Mouse (Mus musculus) E14TG2a.4 (cell line): ENCODE data around the gene Fut11.

Source experiments
- CTCF ChIP-seq: conservative IDR thresholded peaks from 2 replicates; pipeline ENCODE4 v1.5.1; 2014; ENCODE audit warnings: low read length
- NANOG ChIP-seq: IDR thresholded peaks from 2 replicates; pipeline ENCODE4 v1.6.1; 2014; ENCODE audit warnings: borderline replicate concordance, low read length, mixed read lengths
- POU5F1 ChIP-seq: IDR thresholded peaks from 2 replicates; pipeline ENCODE4 v1.6.1; 2014; ENCODE audit warnings: low read length, borderline replicate concordance

DNA sequence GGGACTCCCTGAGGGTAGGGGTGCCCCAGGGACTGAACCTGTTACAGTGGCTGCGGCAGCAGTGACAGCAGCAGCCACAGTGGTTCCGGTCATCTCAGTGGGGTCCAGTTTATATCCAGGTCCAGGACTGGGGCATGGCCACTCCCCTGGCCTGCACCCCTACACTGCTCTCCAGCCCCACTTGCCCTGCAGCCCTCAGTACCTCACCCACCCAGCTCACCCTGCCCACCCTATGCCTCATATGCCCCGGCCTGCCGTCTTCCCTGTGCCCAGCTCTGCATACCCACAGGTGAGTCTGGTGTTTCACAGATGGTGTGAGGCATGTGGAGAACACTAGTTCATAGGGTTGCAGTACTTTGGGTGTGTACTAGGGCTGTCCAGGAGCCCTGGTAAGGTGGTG lies 26.6 kb downstream of the Fut11 start:
- no peak for TF ChIP-seq CTCF
- TF ChIP-seq POU5F1, result no peak
- TF ChIP-seq NANOG, result no peak
